Mouse (Mus musculus) layer of hippocampus, adult 9-10 months (tissue): ENCODE data around the gene A130010J15Rik.

Source experiments
- DNase-seq: peaks from one replicate; pipeline ENCODE4 v3.0.0; 2022; ENCODE audit warnings: low spot score

The A130010J15Rik gene

GRCm38 (mm10) chr1:193167746-193168145 lies at the start of gene A130010J15Rik:
Gene A130010J15Rik (plus strand): TSS chr1:193168046.
- DNase-seq, result no peak

- DNase-seq, result no peak
These were observed 45.1 kb upstream of the A130010J15Rik start for GRCm38 (mm10) chr1:193122793-193123192.

- no peak for DNase-seq
These were observed 44.6 kb upstream of the A130010J15Rik start for GRCm38 (mm10) chr1:193123290-193123689.

- no peak for DNase-seq
These were observed 42.0 kb upstream of the A130010J15Rik start for GRCm38 (mm10) chr1:193125835-193126234.

- no peak for DNase-seq
These were observed 39.8 kb upstream of the A130010J15Rik start for GRCm38 (mm10) chr1:193128055-193128454.

GRCm38 (mm10) chr1:193129321-193129720 lies 38.5 kb upstream of the A130010J15Rik start:
- no peak for DNase-seq

GRCm38 (mm10) chr1:193129786-193130455 lies 37.9 kb upstream of the A130010J15Rik start, which contains the start of gene Diexf:
Gene Diexf (minus strand): TSS chr1:193130272.
- peak; percentile 85 for DNase-seq

GRCm38 (mm10) chr1:193130456-193130825 lies 37.4 kb upstream of the A130010J15Rik start:
- DNase-seq, result no peak

GRCm38 (mm10) chr1:193130839-193131238 lies 37.0 kb upstream of the A130010J15Rik start:
- DNase-seq, result no peak

GRCm38 (mm10) chr1:193131311-193131948 lies 36.4 kb upstream of the A130010J15Rik start:
- DNase-seq, result no peak

- DNase-seq, result no peak
These were observed 35.5 kb upstream of the A130010J15Rik start for GRCm38 (mm10) chr1:193132385-193132784.

- no peak for DNase-seq
These were observed 34.1 kb upstream of the A130010J15Rik start for GRCm38 (mm10) chr1:193133726-193134125.

GRCm38 (mm10) chr1:193138087-193138486 lies 29.8 kb upstream of the A130010J15Rik start:
- DNase-seq, result no peak

- no peak for DNase-seq
These were observed 29.2 kb upstream of the A130010J15Rik start for GRCm38 (mm10) chr1:193138669-193139068.

- DNase-seq, result no peak
These were observed 26.7 kb upstream of the A130010J15Rik start for GRCm38 (mm10) chr1:193141118-193141517.

- no peak for DNase-seq
These were observed 25.3 kb upstream of the A130010J15Rik start for GRCm38 (mm10) chr1:193142517-193143062.

- no peak for DNase-seq
These were observed 23.3 kb upstream of the A130010J15Rik start for GRCm38 (mm10) chr1:193144516-193144915.

GRCm38 (mm10) chr1:193145101-193145500 lies 22.7 kb upstream of the A130010J15Rik start:
- no peak for DNase-seq

- DNase-seq, result no peak
These were observed 21.4 kb upstream of the A130010J15Rik start for GRCm38 (mm10) chr1:193146416-193146815.

GRCm38 (mm10) chr1:193149231-193149630 lies 18.6 kb upstream of the A130010J15Rik start:
- DNase-seq, result no peak

- no peak for DNase-seq
These were observed 16.7 kb upstream of the A130010J15Rik start for GRCm38 (mm10) chr1:193151134-193151533.

- no peak for DNase-seq
These were observed 15.0 kb upstream of the A130010J15Rik start, which contains the start of gene Irf6 for GRCm38 (mm10) chr1:193152872-193153271. Gene Irf6 (plus strand): TSS chr1:193153111.

GRCm38 (mm10) chr1:193153561-193153960 lies 14.3 kb upstream of the A130010J15Rik start:
- no peak for DNase-seq
